Mouse (Mus musculus) midbrain, embryonic 11.5 days (tissue): ENCODE measurements around the gene Irak3. TPM values are rescaled to one million over a fixed set of nuclear protein-coding genes. Genes with fewer than 3 reads are reported as not detected.

Experiments used
- ATAC-seq: fragments of 200-750 bp; cut with Nextera tagmentation; 2 replicates; pipeline ENCODE4 v1.8.0; 2017; ENCODE audit warnings: moderate TSS enrichment, moderate library complexity; ENCODE audit not compliant: low FRiP score
- DNase-seq: peaks from one replicate; pipeline ENCODE4 v3.0.0; 2015; ENCODE audit warnings: low spot score; ENCODE audit errors: missing footprints
- H3K27ac ChIP-seq: fragments of 300-500 bp; sonication (generic); 2 replicates; pipeline ENCODE4 v1.5.1; 2014; ENCODE audit warnings: low read depth, low read length
- H3K27me3 ChIP-seq: fragments of 300-500 bp; sonication (generic); 2 replicates; pipeline ENCODE4 v1.6.1; 2014; ENCODE audit warnings: mild to moderate bottlenecking, low read length, moderate library complexity, mixed read lengths; ENCODE audit not compliant: control insufficient read depth, insufficient read depth
- H3K36me3 ChIP-seq: fragments of 300-500 bp; sonication (generic); 2 replicates; pipeline ENCODE4 v1.6.1; 2014; ENCODE audit warnings: mild to moderate bottlenecking, low read length, moderate library complexity, mixed read lengths; ENCODE audit not compliant: control insufficient read depth, insufficient read depth
- H3K4me1 ChIP-seq: fragments of 300-500 bp; sonication (generic); 2 replicates; pipeline ENCODE4 v1.6.1; 2014; ENCODE audit warnings: low read length; ENCODE audit not compliant: control insufficient read depth, insufficient read depth
- H3K4me2 ChIP-seq: fragments of 300-500 bp; sonication (generic); 2 replicates; pipeline ENCODE4 v1.6.1; 2014; ENCODE audit warnings: mild to moderate bottlenecking, moderate library complexity
- H3K4me3 ChIP-seq: fragments of 300-500 bp; sonication (generic); 2 replicates; pipeline ENCODE4 v1.5.1; 2014; ENCODE audit warnings: low read depth, low read length
- H3K9ac ChIP-seq: fragments of 300-500 bp; sonication (generic); 2 replicates; pipeline ENCODE4 v1.6.1; 2014; ENCODE audit warnings: low read length
- H3K9me3 ChIP-seq: fragments of 300-500 bp; sonication (generic); 2 replicates; pipeline ENCODE4 v1.6.1; 2016; ENCODE audit warnings: low read length; ENCODE audit not compliant: control insufficient read depth
- WGBS: fragments of 180-500 bp; shearing (Covaris S2); extraction: QIAGEN DNeasy Blood & Tissue Kit; methylation state at CpG from one replicate; pipeline ENCODE4 v1.1.7; 2014; 5-methylcytosine and 5-hydroxymethylcytosine counted together
- polyA plus RNA-seq: library from polyadenylated mRNA; unstranded; fragments of >200 nt; fragmentation: Nextera tagmentation; extraction: Ambion mirVana; gene quantifications from 2 replicates; pipeline ENCODE4 v1.2.1, GENCODE M21; 2014

Gene Irak3
- polyA plus RNA-seq, 1 experiment from 2014 or later, result 1.2 TPM

- H3K4me3 ChIP-seq, result no peak overlapping the region
- no peak overlapping the region for H3K9ac ChIP-seq
- DNase-seq, result no peak
- H3K36me3 ChIP-seq, result no peaks in the 10 kb centered on the region
- H3K4me1 ChIP-seq, result peaks cover 4% of the 10 kb centered on the region; the same call in 1 of the 2 replicates
- no peak for ATAC-seq
- no peaks in the 10 kb centered on the region for H3K27me3 ChIP-seq
- no peaks in the 10 kb centered on the region; the same call in 1 of the 2 replicates for H3K9me3 ChIP-seq
- WGBS, result 23% methylated on average over 5 of the region's 5 CpGs
- H3K4me2 ChIP-seq, result no peak overlapping the region
- no peak overlapping the region for H3K27ac ChIP-seq
Observed at GRCm38 (mm10) chr10:120171340-120171739, 30.6 kb downstream of the Irak3 start.

DNA sequence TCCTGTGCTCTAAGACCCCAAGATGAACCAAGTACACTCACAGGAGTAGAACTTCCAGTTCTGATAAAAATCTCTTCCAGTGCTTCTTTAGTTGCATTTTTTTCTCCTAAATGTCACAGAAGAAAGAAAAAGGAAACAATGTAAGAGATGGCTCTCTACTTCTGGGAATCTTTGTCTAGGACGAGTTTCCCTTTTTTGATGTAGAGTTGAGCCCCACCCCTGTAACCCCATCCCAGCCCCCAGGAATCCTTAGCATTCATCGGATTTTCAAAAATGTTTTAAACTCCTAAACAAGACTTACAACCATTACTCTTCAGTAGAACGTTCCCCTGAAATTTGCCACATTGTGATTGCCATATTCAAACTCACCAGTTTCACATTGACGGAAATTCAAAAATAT, 31.7 kb downstream of the Irak3 start:
- H3K9ac ChIP-seq, result no peak overlapping the region
- 67% methylated on average over 4 of the region's 4 CpGs for WGBS
- no peaks in the 10 kb centered on the region for H3K27me3 ChIP-seq
- no peak for DNase-seq
- H3K36me3 ChIP-seq, result no peaks in the 10 kb centered on the region
- no peak overlapping the region for H3K4me2 ChIP-seq
- ATAC-seq, result no peak
- peaks cover 4% of the 10 kb centered on the region; the same call in 1 of the 2 replicates for H3K4me1 ChIP-seq
- H3K27ac ChIP-seq, result no peak overlapping the region
- no peaks in the 10 kb centered on the region; the same call in 1 of the 2 replicates for H3K9me3 ChIP-seq
- H3K4me3 ChIP-seq, result no peak overlapping the region

- peaks cover 4% of the 10 kb centered on the region; the same call in 1 of the 2 replicates for H3K4me1 ChIP-seq
- DNase-seq, result no peak
- no peaks in the 10 kb centered on the region; the same call in 1 of the 2 replicates for H3K9me3 ChIP-seq
- ATAC-seq, result no peak
- H3K4me3 ChIP-seq, result no peak overlapping the region
- H3K36me3 ChIP-seq, result no peaks in the 10 kb centered on the region
- 60% methylated on average over 5 of the region's 5 CpGs for WGBS
- H3K9ac ChIP-seq, result no peak overlapping the region
- no peak overlapping the region for H3K27ac ChIP-seq
- H3K27me3 ChIP-seq, result no peaks in the 10 kb centered on the region
- no peak overlapping the region for H3K4me2 ChIP-seq
Observed at GRCm38 (mm10) chr10:120169841-120170240, 32.1 kb downstream of the Irak3 start.

- WGBS, result 60% methylated on average over 10 of the region's 10 CpGs
- H3K36me3 ChIP-seq, result no peaks in the 10 kb centered on the region
- ATAC-seq, result no peak
Observed at GRCm38 (mm10) chr10:120169064-120169463, 32.9 kb downstream of the Irak3 start.

GRCm38 (mm10) chr10:120168070-120168469, 33.9 kb downstream of the Irak3 start:
- no peak for ATAC-seq
- WGBS, result 87% methylated on average over 1 of the region's 1 CpGs
- no peak overlapping the region for H3K27ac ChIP-seq

More at GRCm38 (mm10) chr10:120169064-120169463, 32.9 kb downstream of the Irak3 start:
- no peaks in the 10 kb centered on the region for H3K27me3 ChIP-seq
- no peak for DNase-seq
- no peaks in the 10 kb centered on the region; the same call in 1 of the 2 replicates for H3K9me3 ChIP-seq
- H3K4me1 ChIP-seq, result peaks cover 4% of the 10 kb centered on the region; the same call in 1 of the 2 replicates
- no peak overlapping the region for H3K4me3 ChIP-seq
- H3K4me2 ChIP-seq, result no peak overlapping the region
- H3K9ac ChIP-seq, result no peak overlapping the region
- H3K27ac ChIP-seq, result no peak overlapping the region

DNA sequence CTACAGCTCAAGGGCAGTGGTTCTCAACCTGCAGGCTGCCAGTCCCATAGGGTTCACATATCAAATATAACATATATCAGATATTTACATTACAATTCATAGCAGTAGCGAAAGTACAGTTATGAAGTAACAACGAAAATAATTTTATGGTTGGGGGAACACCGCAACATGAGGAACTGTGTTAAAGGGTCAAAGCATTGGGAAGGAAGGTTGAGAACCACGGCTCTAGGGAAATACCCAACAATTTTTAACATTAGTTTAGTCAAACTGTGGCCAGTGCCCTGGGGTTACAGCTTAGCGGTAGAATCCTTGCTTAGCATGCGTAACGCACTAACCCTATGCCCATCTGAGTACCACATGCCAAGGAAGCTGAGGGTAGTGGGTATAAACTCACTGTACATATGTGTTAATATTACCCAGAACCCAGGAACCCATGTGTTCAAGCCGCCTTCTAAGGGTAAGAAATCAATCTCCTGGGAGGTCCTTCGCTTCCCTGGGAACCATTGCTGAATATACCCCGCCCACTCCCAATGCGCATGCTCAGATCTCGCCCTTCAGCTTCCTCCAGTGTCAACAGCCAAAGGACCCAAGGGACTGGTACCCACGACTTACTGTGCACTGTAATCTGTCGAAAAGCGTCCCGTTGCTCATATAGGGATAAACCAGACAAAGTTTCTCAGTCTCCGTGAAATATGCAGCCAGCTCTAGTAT, 36.0 kb downstream of the Irak3 start:
- H3K4me1 ChIP-seq, result no peaks in the 10 kb centered on the region
- no peak overlapping the region for H3K4me2 ChIP-seq
- H3K27me3 ChIP-seq, result no peaks in the 10 kb centered on the region
- H3K9me3 ChIP-seq, result no peaks in the 10 kb centered on the region
- ATAC-seq (no peak), DNase-seq (no peak)
- no peak overlapping the region for H3K27ac ChIP-seq
- WGBS, result 91% methylated on average over 17 of the region's 17 CpGs
- no peak overlapping the region for H3K9ac ChIP-seq
- no peak overlapping the region for H3K4me3 ChIP-seq
- no peaks in the 10 kb centered on the region for H3K36me3 ChIP-seq

More at GRCm38 (mm10) chr10:120168070-120168469, 33.9 kb downstream of the Irak3 start:
- H3K36me3 ChIP-seq, result no peaks in the 10 kb centered on the region
- H3K4me3 ChIP-seq, result no peak overlapping the region
- peaks cover 4% of the 10 kb centered on the region; the same call in 1 of the 2 replicates for H3K4me1 ChIP-seq
- H3K27me3 ChIP-seq, result no peaks in the 10 kb centered on the region
- no peak overlapping the region for H3K9ac ChIP-seq
- DNase-seq, result no peak
- no peaks in the 10 kb centered on the region; the same call in 1 of the 2 replicates for H3K9me3 ChIP-seq
- H3K4me2 ChIP-seq, result no peak overlapping the region

DNA sequence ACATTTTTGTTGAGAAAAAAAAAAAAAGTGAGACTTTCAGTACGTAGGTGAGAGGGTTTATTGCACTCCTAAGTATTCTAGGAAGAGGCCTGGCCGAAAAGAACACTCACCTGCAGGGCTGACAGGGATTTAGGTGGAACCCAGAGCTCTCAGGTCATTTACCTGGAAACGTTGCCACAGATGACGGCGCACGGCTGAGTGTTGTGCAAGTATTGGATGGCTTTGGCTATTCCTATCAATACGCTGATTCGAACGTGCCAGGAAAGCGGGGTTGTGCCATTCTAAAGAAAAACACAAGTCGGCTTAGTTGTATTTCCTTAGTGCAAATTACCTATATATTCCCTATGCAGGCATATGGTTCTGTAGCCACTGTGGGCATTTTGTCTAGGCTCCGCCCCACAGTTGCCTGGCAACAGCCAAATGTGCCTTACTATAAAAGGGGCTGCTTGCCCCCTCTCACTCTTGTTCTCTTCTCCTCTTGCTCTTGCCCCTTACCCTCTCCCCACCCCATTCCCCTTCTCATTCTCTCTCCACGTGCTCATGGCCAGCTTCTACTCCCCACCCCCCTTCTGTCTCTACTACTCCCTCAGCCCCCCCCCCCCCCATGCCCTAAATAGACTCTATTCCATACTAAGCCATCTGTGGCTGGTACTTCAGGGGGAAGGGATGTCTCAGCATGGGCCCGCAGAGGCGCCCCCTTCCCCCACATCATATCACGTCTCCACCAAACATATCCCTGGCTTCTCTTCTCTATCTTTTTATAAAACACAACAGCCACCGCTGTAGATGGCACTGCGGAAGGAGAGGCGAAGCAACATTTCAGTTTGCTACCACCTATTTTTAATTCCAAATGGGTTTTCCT, 36.8 kb downstream of the Irak3 start:
- no peak for DNase-seq
- Histone ChIP-seq H3K27me3 (no peaks in the 10 kb centered on the region), H3K4me3 (no peak overlapping the region), H3K4me2 (no peak overlapping the region), H3K27ac (no peak overlapping the region), H3K9ac (no peak overlapping the region), H3K36me3 (no peaks in the 10 kb centered on the region), H3K4me1 (no peaks in the 10 kb centered on the region), H3K9me3 (no peaks in the 10 kb centered on the region)
- peak; percentile 19; the same call in 1 of the 2 replicates for ATAC-seq
- WGBS, result 85% methylated on average over 19 of the region's 19 CpGs

GRCm38 (mm10) chr10:120163490-120163889, 38.4 kb downstream of the Irak3 start:
- no peak overlapping the region for H3K4me3 ChIP-seq
- no peaks in the 10 kb centered on the region for H3K9me3 ChIP-seq
- no peak overlapping the region for H3K27ac ChIP-seq
- no peaks in the 10 kb centered on the region for H3K27me3 ChIP-seq
- 91% methylated on average over 7 of the region's 7 CpGs for WGBS
- no peak overlapping the region for H3K4me2 ChIP-seq
- DNase-seq (no peak), ATAC-seq (no peak)
- H3K4me1 ChIP-seq, result no peaks in the 10 kb centered on the region
- H3K9ac ChIP-seq, result no peak overlapping the region
- H3K36me3 ChIP-seq, result no peaks in the 10 kb centered on the region

DNA sequence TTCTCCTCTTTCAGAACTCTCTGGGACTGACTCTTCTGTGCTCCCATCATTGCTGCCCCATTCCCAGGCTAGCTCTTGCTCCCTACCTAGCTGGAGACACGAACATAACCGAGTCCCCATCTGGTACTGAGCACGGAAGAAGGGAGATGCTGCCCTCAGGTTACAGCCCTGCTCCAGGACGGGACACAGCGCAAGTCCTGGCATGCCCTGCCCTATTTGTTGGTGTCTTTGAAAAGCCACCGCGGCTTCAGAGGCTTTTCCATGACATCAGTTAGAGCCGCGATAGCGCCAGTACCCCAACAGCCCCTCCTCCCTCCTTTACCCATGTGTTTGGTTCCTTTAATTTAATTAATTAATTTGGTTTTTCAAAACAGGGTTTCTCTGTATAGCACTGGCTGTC, 39.1 kb downstream of the Irak3 start:
- Histone ChIP-seq H3K9me3 (no peaks in the 10 kb centered on the region), H3K4me3 (no peak overlapping the region), H3K36me3 (no peaks in the 10 kb centered on the region), H3K4me1 (no peaks in the 10 kb centered on the region), H3K4me2 (no peak overlapping the region), H3K9ac (no peak overlapping the region), H3K27me3 (no peaks in the 10 kb centered on the region), H3K27ac (no peak overlapping the region)
- DNase-seq (no peak), ATAC-seq (no peak)
- 90% methylated on average over 10 of the region's 10 CpGs for WGBS
